Mouse (Mus musculus) heart, embryonic 11.5 days (tissue): ENCODE results near the gene Epo. TPM values are rescaled to one million over a fixed set of nuclear protein-coding genes. Genes with fewer than 3 reads are reported as not detected.

Experiments
- ATAC-seq: fragments of 200-750 bp; cut with Nextera tagmentation; replicated peaks from 2 replicates; pipeline ENCODE4 v1.8.0; 2017; ENCODE audit warnings: moderate library complexity; ENCODE audit not compliant: insufficient number of reproducible peaks, low FRiP score, low TSS enrichment
- H3K27ac ChIP-seq: fragments of 300-500 bp; sonication (generic); 2 replicates; pipeline ENCODE4 v1.5.1; 2014; ENCODE audit warnings: mild to moderate bottlenecking, low read depth, low read length
- H3K27me3 ChIP-seq: fragments of 300-500 bp; sonication (generic); 2 replicates; pipeline ENCODE4 v1.6.1; 2014; ENCODE audit warnings: mild to moderate bottlenecking, low read length, mixed read lengths; ENCODE audit not compliant: control insufficient read depth, insufficient read depth
- H3K36me3 ChIP-seq: fragments of 300-500 bp; sonication (generic); 2 replicates; pipeline ENCODE4 v1.6.1; 2014; ENCODE audit warnings: mild to moderate bottlenecking, low read length, moderate library complexity, mixed read lengths; ENCODE audit not compliant: control insufficient read depth, insufficient read depth
- H3K4me1 ChIP-seq: fragments of 300-500 bp; sonication (generic); 2 replicates; pipeline ENCODE4 v1.6.1; 2014; ENCODE audit warnings: low read length; ENCODE audit not compliant: control insufficient read depth, insufficient read depth
- H3K4me2 ChIP-seq: fragments of 300-500 bp; sonication (generic); 2 replicates; pipeline ENCODE4 v1.6.1; 2014; ENCODE audit warnings: mild to moderate bottlenecking, moderate library complexity
- H3K4me3 ChIP-seq: fragments of 300-500 bp; sonication (generic); 2 replicates; pipeline ENCODE4 v1.5.1; 2014; ENCODE audit warnings: low read depth, low read length
- H3K9ac ChIP-seq: fragments of 300-500 bp; sonication (generic); 2 replicates; pipeline ENCODE4 v1.6.1; 2014; ENCODE audit warnings: mild to moderate bottlenecking, low read depth, low read length, moderate library complexity
- H3K9me3 ChIP-seq: fragments of 300-500 bp; sonication (generic); replicated peaks from 2 replicates; pipeline ENCODE4 v1.6.1; 2016; ENCODE audit warnings: low read length; ENCODE audit not compliant: control insufficient read depth
- WGBS: fragments of 180-500 bp; shearing (Covaris S2); extraction: QIAGEN DNeasy Blood & Tissue Kit; methylation state at CpG from one replicate; pipeline ENCODE4 v1.1.7; 2014; ENCODE audit not compliant: insufficient replicate concordance; 5-methylcytosine and 5-hydroxymethylcytosine counted together
- polyA plus RNA-seq: library from polyadenylated mRNA; unstranded; fragments of >200 nt; fragmentation: Nextera tagmentation; extraction: Ambion mirVana; gene quantifications from 2 replicates; pipeline ENCODE4 v1.2.1, GENCODE M21; 2014

The Epo gene
- polyA plus RNA-seq, 1 experiment from 2014 or later: not detected

- no peak overlapping the region for H3K4me3 ChIP-seq
- no peak for ATAC-seq
- no peaks in the 10 kb centered on the region for H3K27me3 ChIP-seq
- no peaks in the 10 kb centered on the region for H3K9me3 ChIP-seq
- no peaks in the 10 kb centered on the region for H3K4me1 ChIP-seq
- WGBS: 91% methylated on average over 27 of the region's 27 CpGs
- H3K27ac ChIP-seq: no peak overlapping the region
- H3K36me3 ChIP-seq: peaks cover 58% of the 10 kb centered on the region
- no peak overlapping the region for H3K4me2 ChIP-seq
- no peak overlapping the region for H3K9ac ChIP-seq
These were observed 13.1 kb downstream of the Epo start for GRCm38 (mm10) chr5:137519691-137520550.

GRCm38 (mm10) chr5:137518436-137518835 is 14.6 kb downstream of the Epo start, which contains the start of gene Gigyf1:
Gene Gigyf1 (plus strand): TSS chr5:137518548.
- Histone ChIP-seq H3K4me1 (peaks cover 5% of the 10 kb centered on the region; the same call in 1 of the 2 replicates), H3K9ac (no peak within 1 kb of the TSS), H3K9me3 (no peaks in the 10 kb centered on the region), H3K4me2 (no peak within 1 kb of the TSS), H3K27ac (no peak within 1 kb of the TSS), H3K36me3 (peaks cover 43% of the 10 kb centered on the region), H3K4me3 (no peak within 1 kb of the TSS), H3K27me3 (no peaks in the 10 kb centered on the region)
- 74% methylated on average over 5 of the region's 5 CpGs for WGBS
- 0 out of 2 replicates have a peak, but pooled peaks have one; percentile 7 for ATAC-seq

GRCm38 (mm10) chr5:137514811-137515210 is 18.2 kb downstream of the Epo start:
- peaks cover 12% of the 10 kb centered on the region for H3K36me3 ChIP-seq
- peaks cover 23% of the 10 kb centered on the region for H3K4me1 ChIP-seq
- no peaks in the 10 kb centered on the region for H3K9me3 ChIP-seq
- H3K4me3 ChIP-seq: no peak overlapping the region
- WGBS: 79% methylated on average over 3 of the region's 3 CpGs
- no peaks in the 10 kb centered on the region for H3K27me3 ChIP-seq
- no peak overlapping the region for H3K4me2 ChIP-seq
- H3K9ac ChIP-seq: no peak overlapping the region
- no peak for ATAC-seq
- no peak overlapping the region for H3K27ac ChIP-seq

- Histone ChIP-seq H3K4me3 (no peak overlapping the region), H3K27me3 (no peaks in the 10 kb centered on the region), H3K9ac (no peak overlapping the region), H3K36me3 (peaks cover 6% of the 10 kb centered on the region; the same call in 1 of the 2 replicates), H3K9me3 (no peaks in the 10 kb centered on the region), H3K4me1 (peaks cover 23% of the 10 kb centered on the region), H3K4me2 (no peak overlapping the region), H3K27ac (no peak overlapping the region)
- WGBS: 87% methylated on average over 12 of the region's 12 CpGs
- ATAC-seq: no peak
These were observed 18.9 kb downstream of the Epo start for GRCm38 (mm10) chr5:137513951-137514721.

GRCm38 (mm10) chr5:137512847-137513794 is 19.9 kb downstream of the Epo start:
- Histone ChIP-seq H3K36me3 (no peaks in the 10 kb centered on the region), H3K4me2 (no peak overlapping the region), H3K27me3 (no peaks in the 10 kb centered on the region), H3K4me3 (no peak overlapping the region), H3K27ac (no peak overlapping the region), H3K9me3 (no peaks in the 10 kb centered on the region), H3K4me1 (peaks cover 23% of the 10 kb centered on the region), H3K9ac (no peak overlapping the region)
- 78% methylated on average over 11 of the region's 11 CpGs for WGBS
- ATAC-seq: no peak

- no peak for ATAC-seq
- peak overlapping the region; percentile 95 for H3K4me2 ChIP-seq
- no peak overlapping the region for H3K9ac ChIP-seq
- H3K4me1 ChIP-seq: peaks cover 23% of the 10 kb centered on the region
- 78% methylated on average over 3 of the region's 3 CpGs for WGBS
- no peaks in the 10 kb centered on the region for H3K27me3 ChIP-seq
- no peaks in the 10 kb centered on the region for H3K36me3 ChIP-seq
- no peaks in the 10 kb centered on the region for H3K9me3 ChIP-seq
- peak overlapping the region; percentile 89 for H3K4me3 ChIP-seq
- H3K27ac ChIP-seq: no peak overlapping the region
These were observed 21.3 kb downstream of the Epo start for GRCm38 (mm10) chr5:137511706-137512105.

- H3K4me1 ChIP-seq: peaks cover 23% of the 10 kb centered on the region
- no peaks in the 10 kb centered on the region for H3K27me3 ChIP-seq
- no peaks in the 10 kb centered on the region for H3K9me3 ChIP-seq
- ATAC-seq: peak; percentile 55
- under 1% methylated on average over 36 of the region's 83 CpGs for WGBS
- peak overlapping the region; percentile 89 for H3K4me3 ChIP-seq
- H3K27ac ChIP-seq: peak overlapping the region; percentile 78
- peak overlapping the region; percentile 95 for H3K4me2 ChIP-seq
- no peaks in the 10 kb centered on the region for H3K36me3 ChIP-seq
- H3K9ac ChIP-seq: peak overlapping the region; percentile 99
These were observed 22.3 kb downstream of the Epo start for GRCm38 (mm10) chr5:137510573-137511390.
